Mouse (Mus musculus) G1E-ER4 (cell line): ENCODE results near the gene Tiam2. TPM values are rescaled to one million over a fixed set of nuclear protein-coding genes. Genes with fewer than 3 reads are reported as not detected.

ENCODE experiments used
- GATA1 ChIP-seq: IDR thresholded peaks from one replicate; pipeline ENCODE4 v1.8.0; 2012; ENCODE audit warnings: low read length, inconsistent platforms
- polyA plus RNA-seq: library from polyadenylated mRNA; stranded (reverse); fragments of >175 nt; gene quantifications from 2 replicates; pipeline ENCODE4 v1.2.3, GENCODE M21; 2012

The Tiam2 gene
- polyA plus RNA-seq, 1 experiment: not detected

DNA sequence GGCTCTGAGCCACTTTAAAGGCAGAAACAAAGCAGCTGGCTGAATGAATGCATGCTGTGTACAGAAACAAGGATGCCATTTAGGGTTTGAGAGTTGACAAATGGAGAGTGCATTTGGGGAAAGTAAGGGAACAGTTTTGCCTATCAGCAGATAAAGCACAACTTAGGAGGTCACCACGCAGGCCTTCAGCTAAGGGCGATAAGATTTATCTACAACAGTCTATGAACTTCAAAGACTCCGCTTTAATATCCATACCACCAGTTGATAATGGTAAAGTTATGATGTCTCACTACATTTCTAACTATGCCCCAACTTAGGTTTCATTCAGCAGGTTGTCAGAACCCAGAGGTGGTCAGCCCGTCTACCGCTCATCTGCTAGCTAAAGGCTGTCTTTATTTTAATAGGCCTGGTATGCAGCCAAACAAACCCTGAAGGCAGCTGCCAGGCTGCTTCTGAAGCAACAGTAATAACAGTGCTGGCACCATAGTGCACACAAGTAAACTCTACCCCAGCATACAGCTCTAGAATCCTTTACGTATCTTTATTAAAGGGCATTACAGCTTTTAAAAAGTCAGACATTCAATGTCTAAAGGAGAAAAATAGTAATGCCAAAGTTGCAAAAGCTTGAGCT lies 201.6 kb downstream of the Tiam2 start:
- no peak for TF ChIP-seq GATA1

DNA sequence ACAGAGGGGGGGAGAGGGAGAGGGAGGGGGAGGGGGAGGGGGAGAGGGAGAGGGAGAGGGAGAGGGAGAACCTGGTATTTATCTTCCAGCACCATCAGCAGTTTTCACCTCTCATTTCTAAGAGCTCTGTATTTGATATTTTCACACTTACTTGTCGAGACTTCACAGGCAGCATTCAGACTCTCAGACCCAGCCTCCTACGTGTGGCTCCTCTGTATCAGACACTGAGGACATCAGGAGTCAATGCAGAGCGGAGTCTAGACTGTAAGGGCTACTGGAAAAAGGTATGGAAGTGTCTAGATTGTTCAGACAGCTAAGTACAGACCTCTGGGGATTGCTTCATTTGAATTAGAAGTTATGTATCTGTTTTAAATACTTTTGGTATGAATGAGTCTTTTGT lies 203.2 kb downstream of the Tiam2 start:
- no peak for TF ChIP-seq GATA1

DNA sequence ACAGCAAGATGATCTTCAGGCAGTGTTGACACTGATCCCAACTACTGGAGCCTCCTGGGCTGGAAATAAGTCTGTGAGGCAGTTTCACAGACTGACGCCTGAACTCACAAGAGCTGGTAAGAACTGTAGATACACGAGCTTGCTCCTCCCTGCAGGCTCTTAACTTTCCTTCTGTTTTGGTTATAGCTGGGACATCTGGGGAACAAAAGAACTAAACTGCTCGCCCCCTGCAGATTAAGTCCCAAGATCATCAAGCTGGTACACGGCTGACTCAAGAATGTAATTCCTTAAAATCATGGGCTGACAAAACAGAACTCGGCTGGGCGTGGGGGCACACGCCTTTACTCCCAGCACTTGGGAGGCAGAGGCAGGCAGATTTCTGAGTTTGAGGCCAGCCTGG lies 204.2 kb downstream of the Tiam2 start:
- TF ChIP-seq GATA1: no peak

DNA sequence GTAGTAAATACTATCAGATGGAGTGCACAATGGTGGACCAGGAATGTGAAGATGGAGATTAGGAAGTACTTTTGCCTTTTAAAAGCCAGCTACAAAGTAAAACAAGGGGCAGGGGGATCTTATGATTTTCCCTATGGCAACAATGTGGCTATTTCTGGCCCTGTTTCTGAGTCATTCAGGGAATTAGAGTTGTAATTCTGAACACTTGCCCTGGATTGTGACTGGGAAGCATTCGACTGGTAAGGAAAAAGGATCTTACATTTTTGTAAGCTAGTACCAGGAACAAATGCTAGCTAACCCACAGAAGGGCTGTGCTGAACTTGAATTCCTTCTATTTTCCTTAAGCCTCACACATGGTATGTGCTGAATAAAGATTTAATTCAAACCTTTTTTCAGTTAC lies 205.3 kb downstream of the Tiam2 start:
- TF ChIP-seq GATA1: no peak

DNA sequence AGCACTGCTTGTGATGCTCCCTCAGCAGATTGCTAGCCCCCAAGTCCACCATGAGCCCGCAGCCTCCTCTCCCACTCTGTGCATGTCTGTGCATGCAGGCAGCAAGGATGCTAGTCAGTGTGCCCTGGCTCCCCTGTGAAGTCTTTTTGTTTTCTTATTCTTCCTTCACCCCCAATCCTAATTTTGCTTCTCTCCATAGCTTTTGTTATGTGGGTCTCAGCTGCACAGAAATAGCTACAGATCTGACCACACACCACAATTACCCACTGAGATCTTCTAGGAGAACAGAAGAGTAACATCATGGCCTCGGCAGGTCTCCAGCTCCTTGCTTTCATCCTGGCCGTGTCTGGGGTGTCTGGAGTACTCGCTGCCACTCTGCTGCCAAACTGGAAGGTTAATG lies 205.9 kb downstream of the Tiam2 start, which contains the start of gene Cldn20:
Gene Cldn20, plus strand, starts transcription at position 301 of the 400 bp plus-strand sequence.
- no peak for TF ChIP-seq GATA1

DNA sequence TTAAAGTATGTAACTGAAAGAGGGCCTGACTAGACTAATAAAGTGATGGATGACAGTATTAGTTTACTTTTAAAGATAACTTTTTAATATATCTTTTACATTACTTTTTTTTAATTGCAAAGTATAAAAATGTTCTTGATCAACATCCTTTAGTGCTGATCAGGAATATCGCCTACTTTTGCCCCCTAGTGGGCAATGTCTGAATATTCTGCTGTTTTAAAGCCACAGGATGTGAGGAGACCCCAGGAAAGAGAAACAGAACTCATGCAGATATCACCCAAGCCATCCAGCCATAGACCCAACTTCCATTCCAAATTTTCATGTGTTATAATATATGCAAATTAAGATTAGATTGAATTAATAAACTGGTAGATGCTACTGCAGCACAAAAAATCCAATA lies 207.1 kb downstream of the Tiam2 start:
- no peak for TF ChIP-seq GATA1

DNA sequence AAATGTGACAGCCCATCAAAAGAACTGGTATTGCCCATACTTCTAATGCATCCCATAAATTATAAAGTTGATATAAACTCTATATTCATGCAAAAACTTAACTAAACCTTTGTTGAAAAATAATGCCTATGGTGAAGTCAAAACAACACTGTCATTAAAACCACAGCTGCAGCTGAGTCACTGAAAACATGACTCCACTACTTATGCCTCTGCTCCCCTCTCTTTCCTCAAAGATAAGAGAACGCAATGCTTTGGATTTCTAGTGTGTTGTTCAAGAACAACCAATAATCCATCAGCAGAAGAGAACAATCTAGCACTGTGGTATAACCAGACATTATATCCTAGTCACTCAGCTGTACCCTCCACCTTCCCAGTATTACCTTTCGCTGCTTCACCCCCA lies 213.9 kb downstream of the Tiam2 start:
- TF ChIP-seq GATA1: no peak

DNA sequence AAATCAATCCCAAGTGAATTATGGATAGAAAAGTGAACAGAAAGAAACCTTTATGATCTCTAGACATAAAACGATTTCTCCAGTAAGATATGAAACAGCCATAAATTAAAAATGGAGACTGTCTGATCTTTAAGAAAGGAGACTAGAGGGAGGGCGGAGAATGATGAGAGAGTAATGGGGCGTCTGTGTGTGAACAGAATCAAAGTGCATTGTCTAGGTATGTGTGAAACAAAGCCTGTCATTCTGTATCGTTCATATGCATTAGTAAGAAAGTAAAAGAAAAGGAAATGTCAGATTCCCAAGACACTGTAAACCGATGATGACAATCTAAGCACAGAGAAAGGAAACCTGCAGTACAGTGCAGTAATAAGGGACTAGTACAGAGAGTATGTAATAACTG lies 214.7 kb downstream of the Tiam2 start:
- TF ChIP-seq GATA1: no peak

DNA sequence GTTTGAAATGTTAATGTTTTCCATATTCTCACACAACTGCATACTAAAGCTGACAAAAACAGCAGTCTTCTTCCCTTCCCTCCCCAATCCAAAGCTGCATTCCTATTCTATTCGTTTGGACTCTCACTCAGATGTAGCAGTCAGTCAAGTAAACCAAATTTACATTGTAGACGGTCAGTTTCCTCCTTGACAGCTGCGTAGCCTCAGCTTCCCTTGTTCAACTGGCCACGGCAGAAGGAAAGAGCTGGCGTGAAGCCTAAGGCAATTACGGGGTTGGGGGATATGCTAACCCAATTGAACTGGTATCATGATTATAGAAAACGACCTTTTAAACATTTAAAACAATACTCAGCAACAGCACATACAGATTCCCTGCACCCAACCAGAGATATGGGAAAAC lies 221.4 kb downstream of the Tiam2 start:
- TF ChIP-seq GATA1: no peak

DNA sequence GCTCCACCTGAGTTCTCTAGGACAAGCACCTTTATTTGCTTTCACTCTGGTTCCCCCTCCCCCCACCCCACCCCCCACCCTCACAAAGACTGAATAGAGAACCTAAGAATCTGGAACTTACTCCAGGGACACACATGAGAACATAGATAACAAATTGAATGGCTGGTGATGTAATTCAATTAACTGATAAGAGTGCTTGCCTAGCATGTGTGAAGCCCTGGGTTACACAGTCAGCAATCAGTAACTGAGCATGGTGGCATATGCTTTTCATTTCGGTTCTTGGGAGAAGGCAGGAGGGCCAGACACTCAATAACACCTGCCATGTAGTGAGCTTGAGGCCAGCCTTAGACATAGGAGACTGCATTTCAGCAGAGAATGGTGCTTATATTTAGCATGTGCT lies 229.9 kb downstream of the Tiam2 start:
- TF ChIP-seq GATA1: no peak

DNA sequence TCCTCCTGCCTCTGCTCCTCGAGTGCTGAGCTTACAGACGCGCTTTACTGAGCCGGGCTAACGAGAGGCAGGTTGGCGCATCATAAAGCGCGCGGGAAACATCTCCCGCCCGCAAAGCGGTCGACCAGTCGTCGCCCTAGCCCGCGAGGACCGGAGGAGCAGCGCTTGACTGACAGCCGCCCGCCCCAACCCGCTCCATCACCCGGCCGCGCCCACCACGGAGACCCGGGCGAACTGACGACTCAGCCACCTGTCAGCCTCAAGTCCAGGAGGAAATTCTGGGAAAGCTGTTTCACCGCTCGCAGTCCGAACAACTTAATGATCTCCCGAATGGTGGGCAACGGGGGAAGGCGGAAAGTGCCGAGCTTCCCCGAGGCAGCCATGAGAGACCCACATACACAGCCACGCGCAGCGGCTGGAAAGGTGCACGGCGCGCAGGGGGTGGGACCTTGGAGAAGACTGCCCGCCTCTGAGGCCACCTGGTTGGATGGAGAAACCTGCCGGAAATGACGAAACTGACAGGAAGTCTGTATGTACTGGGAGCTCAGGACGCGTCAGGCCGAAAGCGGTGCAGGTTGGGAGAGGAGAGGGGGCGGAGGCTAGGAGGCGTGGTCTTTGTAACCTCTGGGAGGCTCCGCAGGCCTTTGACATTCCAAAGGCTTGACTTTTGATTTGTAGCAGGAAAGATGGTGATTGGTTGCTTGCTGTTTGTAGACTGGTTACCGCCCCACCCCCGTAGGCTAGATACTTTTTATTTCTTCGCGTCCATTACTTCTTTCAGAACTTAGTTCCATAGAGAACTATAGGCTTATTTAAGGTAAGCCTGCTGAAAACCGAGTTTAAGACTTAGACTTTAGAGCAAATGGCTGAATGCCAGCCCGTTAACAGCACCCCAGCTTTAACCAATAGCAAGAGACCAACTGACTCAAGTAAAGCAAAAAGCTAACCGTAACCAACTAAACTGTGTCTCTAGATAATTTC lies 231.2 kb downstream of the Tiam2 start, which contains the start of gene Tfb1m:
Gene Tfb1m, minus strand, starts transcription at position 451 of the 981 bp plus-strand sequence.
- TF ChIP-seq GATA1: no peak

DNA sequence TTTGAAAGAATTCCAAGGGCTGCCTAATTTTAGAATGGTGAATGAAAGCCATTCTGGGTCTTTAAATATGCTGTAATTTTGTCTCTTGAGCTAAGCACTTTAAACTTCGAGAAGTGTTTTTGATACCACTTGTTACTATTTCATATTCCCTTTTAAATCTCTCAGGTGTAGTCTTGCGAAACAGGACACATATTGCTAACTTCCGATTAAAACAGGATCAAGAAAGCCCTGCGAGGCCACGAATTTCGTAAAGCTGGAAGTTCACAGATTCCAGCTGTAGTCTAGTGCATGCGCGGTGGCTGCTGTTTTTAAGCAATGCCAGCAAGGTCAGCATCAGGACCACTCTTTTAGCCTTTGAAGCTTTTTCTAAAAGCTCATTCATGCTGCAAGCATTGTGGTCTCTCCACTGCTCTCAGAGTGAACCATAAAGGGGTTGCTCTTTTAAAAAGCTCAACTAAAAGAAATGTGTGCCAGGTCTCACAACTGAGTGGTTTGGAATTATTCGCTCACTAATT lies 232.0 kb downstream of the Tiam2 start:
- no peak for TF ChIP-seq GATA1

DNA sequence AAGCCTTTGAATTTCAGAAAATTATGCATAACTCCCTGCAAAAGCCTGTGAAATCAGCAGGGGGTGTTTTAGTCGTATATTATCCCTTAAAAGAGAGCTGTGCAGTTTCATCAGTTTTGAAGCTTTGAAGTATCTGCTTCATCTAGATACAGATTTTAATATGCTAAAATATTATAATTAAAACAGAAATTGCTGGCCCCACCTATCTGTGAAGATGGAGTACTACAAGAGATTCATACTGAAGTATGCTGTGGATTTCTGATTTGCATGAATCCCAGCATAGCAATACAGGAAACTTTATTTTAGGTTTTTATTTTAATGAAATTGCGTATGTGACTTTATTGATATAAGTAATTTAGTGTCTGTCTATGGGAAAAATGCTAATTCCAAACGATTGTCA lies 234.2 kb downstream of the Tiam2 start:
- TF ChIP-seq GATA1: no peak

DNA sequence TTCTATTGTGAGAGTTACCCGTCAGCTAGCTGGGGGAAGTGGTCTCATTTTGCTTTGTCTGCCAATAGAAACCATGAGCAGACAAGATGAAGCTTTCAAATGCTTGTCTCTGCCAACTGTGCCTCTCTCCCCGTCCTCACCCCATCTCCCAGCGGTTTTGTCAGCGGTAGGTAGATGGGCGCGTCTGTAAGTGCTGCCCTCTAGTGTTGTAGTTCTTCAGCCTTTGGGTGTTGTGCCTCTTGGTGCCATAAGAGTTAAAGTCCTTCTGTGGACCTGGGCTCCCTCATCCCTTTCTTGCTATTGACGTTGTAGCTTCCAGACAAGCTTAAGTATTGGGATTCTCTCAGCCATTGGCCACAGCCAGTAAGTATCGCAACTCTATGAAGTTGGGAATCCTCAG lies 236.0 kb downstream of the Tiam2 start:
- TF ChIP-seq GATA1: no peak

DNA sequence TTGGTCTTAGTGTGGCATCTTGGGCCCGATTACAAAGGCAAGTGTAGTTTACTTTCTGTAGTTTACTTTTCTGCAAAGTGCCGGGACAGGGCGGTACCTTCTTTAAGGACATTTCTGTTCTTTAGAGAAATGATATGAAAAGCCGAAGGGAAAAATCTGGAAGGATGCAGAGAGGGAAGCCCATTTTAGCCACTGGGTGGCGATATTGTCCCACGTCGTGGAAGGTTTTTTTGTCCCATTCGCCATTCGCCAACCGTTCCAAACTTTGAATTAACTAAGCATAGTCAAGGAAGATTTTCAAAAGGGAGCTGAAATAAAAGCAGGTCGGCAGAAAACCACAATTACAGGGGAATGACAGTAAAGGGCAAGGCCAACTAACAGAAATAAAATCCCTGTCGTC lies 244.5 kb downstream of the Tiam2 start:
- TF ChIP-seq GATA1: no peak

Other genes with a start within 250 kb of the Tiam2 start
- 41.1 and 60.3 TPM in 2 replicates for gene Scaf8, start 211.6 kb upstream of the Tiam2 start, polyA plus RNA-seq
- gene Cldn20, start 206.0 kb downstream of the Tiam2 start, polyA plus RNA-seq: not detected in 2 replicates
- 0.70 and 1.2 TPM in 2 replicates for gene Tfb1m, start 231.2 kb downstream of the Tiam2 start, polyA plus RNA-seq